Mouse (Mus musculus) left cerebral cortex, adult 2 months (tissue): ENCODE results near the gene Ptprf. TPM values are rescaled to one million over a fixed set of nuclear protein-coding genes. Genes with fewer than 3 reads are reported as not detected.

ENCODE experiments used
- DNase-seq, 2 experiments: peaks; one replicate each; pipeline ENCODE4 v3.0.0; 2021 to 2022; ENCODE audit warnings: low spot score in 2 of 2, mixed read lengths in 1 of 2; ENCODE audit errors: extremely low spot score in 1 of 2
- H3K27ac ChIP-seq: fragments of 200-600 bp; 2 replicates; pipeline ENCODE4 v1.8.1; 2022
- H3K4me3 ChIP-seq: fragments of 200-600 bp; 2 replicates; pipeline ENCODE4 v1.8.1; 2022
- CTCF ChIP-seq: fragments of 200-600 bp; IDR thresholded peaks from 2 replicates; pipeline ENCODE4 v1.8.1; 2022; ENCODE audit warnings: antibody characterized with exemption, mild to moderate bottlenecking, moderate library complexity
- intact Hi-C: fragments of 180-260 bp; cut with DNase I; formaldehyde crosslinking; loops from one replicate; pipeline ENCODE4 v1.15.1; 2025
- long read RNA-seq, 2 experiments: library from polyadenylated mRNA; stranded (forward); transcript quantifications; one replicate each; pipeline ENCODE4 v2.0.0; 2021; ENCODE audit warnings: borderline mapping rate in 2 of 2
- total RNA-seq, 2 experiments: library from RNA; stranded (reverse); gene quantifications; 2 replicates each; pipeline ENCODE4 v1.2.3; 2021

The Ptprf gene
- 100 to 1,000 TPM; 118 to 119 TPM for total RNA-seq
- long read RNA-seq, experiment 1, full-length matches to known transcripts, result 2 of 38 reads
- long read RNA-seq, experiment 1, partial matches to known transcripts, result 21 of 38 reads
- long read RNA-seq, experiment 1, other reads (novel, unspliced or antisense), result 15 of 38 reads
- long read RNA-seq, experiment 2, full-length matches to known transcripts, result 3 of 35 reads
- long read RNA-seq, experiment 2, partial matches to known transcripts, result 21 of 35 reads
- long read RNA-seq, experiment 2, other reads (novel, unspliced or antisense), result 11 of 35 reads

- intact Hi-C loops, result loop anchor here (2.0 to 10.0 kb wide), 5 partner anchors 30 to 586 kb away; partner anchors contain the start of gene Artn
- peak within 1 kb of the TSS; percentile 78 for H3K27ac ChIP-seq
- no peak for TF ChIP-seq CTCF
- H3K4me3 ChIP-seq, result peak within 1 kb of the TSS; percentile 70
- peak; percentile 80 to 85 for DNase-seq
Observed at GRCm38 (mm10) chr4:118291231-118291630, at the start of gene Ptprf. Ptprf (minus strand) TSS chr4:118291405.

DNA sequence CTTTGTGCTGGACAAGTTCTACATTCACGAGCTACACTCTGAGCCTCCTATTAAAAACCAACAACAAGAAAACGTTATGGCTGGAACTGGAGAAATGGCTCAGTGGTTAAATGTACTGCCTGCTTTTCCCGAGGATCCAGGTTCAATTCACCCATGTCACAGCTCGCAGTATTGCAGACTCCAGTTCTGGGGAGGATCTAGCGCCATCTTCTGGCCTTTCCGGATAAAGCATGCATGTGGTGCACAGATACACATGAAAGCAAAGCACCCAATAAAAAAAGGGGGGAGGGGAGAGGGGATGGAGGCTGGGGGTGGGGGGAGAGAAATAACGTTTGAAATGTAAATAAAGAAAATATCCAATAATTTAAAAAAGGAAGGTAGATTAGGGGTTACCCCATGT is 45.5 kb upstream of the Ptprf start:
- H3K4me3 ChIP-seq, result no peak overlapping the region
- DNase-seq, result peak in 1 of 2 experiments; percentile 37
- intact Hi-C loops, result no loop called here
- TF ChIP-seq CTCF, result peak; percentile 41
- H3K27ac ChIP-seq, result no peak overlapping the region

DNA sequence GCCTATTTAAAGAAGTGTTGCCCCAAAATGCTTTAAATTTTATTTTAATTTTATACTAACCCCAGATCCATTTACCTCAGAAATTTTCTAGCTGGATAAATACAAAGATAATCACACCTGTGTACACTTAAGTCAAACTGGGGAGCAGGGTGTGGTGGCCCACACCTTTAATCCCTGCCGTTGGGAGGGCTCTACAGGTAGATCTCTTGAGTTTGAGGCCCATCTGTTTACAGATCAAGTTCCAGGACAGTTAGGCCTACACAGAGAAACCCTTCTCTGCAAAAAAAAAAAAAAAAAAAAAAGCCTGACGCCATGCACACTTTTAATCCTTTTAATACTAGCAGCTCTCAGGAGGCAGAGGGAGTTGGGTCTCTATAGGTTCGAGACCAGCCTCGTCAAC is 44.8 kb upstream of the Ptprf start:
- intact Hi-C loops, result no loop called here
- H3K27ac ChIP-seq, result no peak overlapping the region
- no peak for TF ChIP-seq CTCF
- no peak overlapping the region for H3K4me3 ChIP-seq
- no peak for DNase-seq

GRCm38 (mm10) chr4:118331777-118332176 is 40.6 kb upstream of the Ptprf start:
- intact Hi-C loops, result no loop called here
- H3K4me3 ChIP-seq, result no peak overlapping the region
- DNase-seq, result no peak
- TF ChIP-seq CTCF, result no peak
- H3K27ac ChIP-seq, result no peak overlapping the region

DNA sequence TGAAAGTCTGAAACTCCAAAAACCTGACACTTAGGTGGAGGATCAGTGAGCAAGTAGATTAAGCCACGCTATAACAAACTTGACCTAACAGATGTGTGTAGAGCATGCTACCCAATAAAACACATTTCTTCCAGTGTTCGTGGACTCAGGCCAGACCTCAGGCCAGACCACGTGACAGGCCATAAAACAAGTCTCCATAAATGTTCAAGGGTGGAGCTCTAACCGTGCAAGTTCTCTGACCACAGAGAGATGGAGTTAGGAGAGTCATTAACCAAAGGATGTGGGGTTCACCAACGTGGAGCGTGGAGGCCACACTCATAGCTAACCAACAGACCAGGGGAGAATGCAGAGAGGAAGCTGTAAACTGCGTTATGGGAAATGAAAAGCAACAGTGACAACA is 35.3 kb upstream of the Ptprf start:
- no peak for DNase-seq
- intact Hi-C loops, result no loop called here
- TF ChIP-seq CTCF, result no peak
- Histone ChIP-seq H3K4me3 (no peak overlapping the region), H3K27ac (no peak overlapping the region)

DNA sequence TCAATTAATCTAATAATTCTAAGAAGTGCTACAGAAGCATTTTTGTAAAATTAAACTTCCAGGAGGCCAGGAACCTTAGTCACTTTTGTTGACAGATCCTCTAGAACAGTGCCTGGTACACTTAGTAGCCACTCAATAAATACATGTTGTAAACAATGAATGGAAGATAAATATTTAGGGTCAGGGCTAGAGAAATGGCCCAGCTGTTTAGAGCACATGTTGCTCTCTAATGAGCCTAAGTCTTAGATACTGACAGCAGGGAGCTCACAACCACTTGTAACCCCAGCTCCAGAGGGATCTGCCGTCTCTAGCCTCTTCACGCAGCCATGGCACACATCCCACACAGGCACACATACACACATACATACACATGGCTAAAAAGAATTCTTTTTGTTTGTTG is 29.4 kb upstream of the Ptprf start:
- DNase-seq, result no peak
- H3K4me3 ChIP-seq, result no peak overlapping the region
- no peak overlapping the region for H3K27ac ChIP-seq
- no peak for TF ChIP-seq CTCF
- intact Hi-C loops, result no loop called here

- Histone ChIP-seq H3K27ac (no peak overlapping the region), H3K4me3 (no peak overlapping the region)
- intact Hi-C loops, result no loop called here
- no peak for DNase-seq
- TF ChIP-seq CTCF, result no peak
Observed at GRCm38 (mm10) chr4:118319706-118320344, 28.6 kb upstream of the Ptprf start.

DNA sequence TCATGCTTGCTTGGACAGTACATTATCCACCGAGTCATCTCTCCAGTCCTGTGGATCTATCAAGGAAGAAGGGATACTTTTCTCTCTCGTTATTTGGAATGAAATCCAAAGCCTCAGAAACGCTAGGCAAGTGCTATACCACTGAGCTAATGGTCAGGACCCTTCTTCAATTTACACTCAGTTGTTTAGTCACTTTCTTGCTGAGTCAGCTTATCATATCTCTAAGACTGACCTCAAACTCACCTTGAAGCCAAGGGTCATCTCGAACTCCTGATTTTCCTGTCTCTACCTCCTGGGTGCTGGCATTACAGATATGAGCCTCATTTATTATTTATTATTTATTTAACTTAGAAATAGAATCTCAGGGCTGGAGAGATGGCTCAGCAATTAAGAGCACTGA is 25.5 kb upstream of the Ptprf start:
- no peak for TF ChIP-seq CTCF
- H3K4me3 ChIP-seq, result no peak overlapping the region
- intact Hi-C loops, result no loop called here
- DNase-seq, result no peak
- H3K27ac ChIP-seq, result no peak overlapping the region

- no peak for DNase-seq
- intact Hi-C loops, result no loop called here
- no peak overlapping the region for H3K4me3 ChIP-seq
- H3K27ac ChIP-seq, result no peak overlapping the region
- no peak for TF ChIP-seq CTCF
Observed at GRCm38 (mm10) chr4:118315286-118315685, 24.1 kb upstream of the Ptprf start.

DNA sequence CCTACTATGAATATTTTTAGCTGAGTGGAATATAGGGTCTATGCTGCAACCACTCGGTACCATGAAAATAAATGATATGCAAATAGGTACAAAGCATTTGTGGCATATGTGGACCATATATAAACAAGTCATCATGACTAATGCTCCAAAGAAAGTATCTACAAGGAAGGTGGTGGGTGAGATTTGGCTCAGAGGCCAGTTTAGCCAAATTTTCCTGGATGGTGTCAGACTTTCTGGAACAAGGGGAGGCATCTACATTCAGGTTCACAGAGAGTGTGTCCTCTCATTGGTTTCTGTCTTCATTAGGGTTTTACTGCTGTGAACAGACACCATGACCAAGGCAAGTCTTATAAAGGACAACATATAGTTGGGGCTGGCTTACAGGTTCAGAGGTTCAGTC is 19.3 kb upstream of the Ptprf start:
- H3K27ac ChIP-seq, result no peak overlapping the region
- intact Hi-C loops, result no loop called here
- DNase-seq, result no peak
- no peak for TF ChIP-seq CTCF
- no peak overlapping the region for H3K4me3 ChIP-seq

DNA sequence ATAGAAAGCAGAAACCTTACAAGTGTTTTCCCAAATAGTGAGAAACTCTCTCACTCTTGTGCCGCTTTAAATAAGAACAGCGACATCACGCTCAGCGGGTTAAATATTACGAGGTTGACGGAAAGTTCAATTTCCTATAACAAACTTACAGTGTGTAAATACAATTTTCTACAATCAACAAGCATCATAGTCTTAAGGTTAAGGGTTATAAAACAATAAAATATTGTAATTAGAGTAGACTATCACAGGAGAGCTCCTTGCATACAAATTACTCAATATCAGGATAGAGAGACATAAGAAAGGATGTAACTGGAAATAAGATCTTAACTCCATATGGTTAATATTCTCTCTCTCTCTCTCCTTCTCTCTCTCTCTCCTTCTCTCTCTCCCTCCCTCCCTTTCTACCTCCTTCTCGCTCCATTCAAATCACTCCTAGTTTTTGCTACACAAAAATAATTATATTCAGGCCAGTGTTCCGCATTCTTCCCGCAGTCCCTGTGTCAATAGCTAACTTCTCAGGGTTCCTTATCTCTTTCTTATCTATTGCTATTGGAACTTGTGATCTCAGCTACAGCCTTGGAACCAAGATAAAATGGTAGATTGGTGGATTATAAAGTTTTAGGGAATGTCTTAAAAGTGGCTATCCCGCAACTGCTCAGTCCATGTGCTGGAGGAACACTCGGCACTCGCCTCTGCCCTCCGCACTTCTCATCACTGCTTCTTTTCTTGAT is 16.5 kb upstream of the Ptprf start:
- no peak overlapping the region for H3K4me3 ChIP-seq
- intact Hi-C loops, result no loop called here
- TF ChIP-seq CTCF, result no peak
- no peak for DNase-seq
- H3K27ac ChIP-seq, result no peak overlapping the region

- no peak for TF ChIP-seq CTCF
- intact Hi-C loops, result no loop called here
- DNase-seq, result no peak
- Histone ChIP-seq H3K4me3 (no peak overlapping the region), H3K27ac (no peak overlapping the region)
Observed at GRCm38 (mm10) chr4:118306113-118306696, 15.0 kb upstream of the Ptprf start.
